Mouse (Mus musculus) thymus, postnatal 0 days (tissue): ENCODE measurements around the gene Smtn. TPM values are rescaled to one million over a fixed set of nuclear protein-coding genes. Genes with fewer than 3 reads are reported as not detected.

Experiments
- polyA plus RNA-seq: library from polyadenylated mRNA; unstranded; fragments of >200 nt; fragmentation: Nextera tagmentation; extraction: Ambion mirVana; gene quantifications from 2 replicates; pipeline ENCODE4 v1.2.1, GENCODE M21; 2015

Gene Smtn
- polyA plus RNA-seq, 1 experiment from 2014 or later: 13.4 TPM

Other genes with a start within 250 kb of the Smtn start
- gene Pik3ip1, start 210.2 kb downstream of the Smtn start, polyA plus RNA-seq: 90.2 and 94.4 TPM in 2 replicates
- 46.8 and 47.0 TPM in 2 replicates for gene Limk2, start 131.4 kb downstream of the Smtn start, polyA plus RNA-seq
- 17.2 and 17.4 TPM in 2 replicates for gene Rnf185, start 88.2 kb downstream of the Smtn start, polyA plus RNA-seq
- gene Pla2g3, start 52.3 kb downstream of the Smtn start, polyA plus RNA-seq: 0.90 TPM in 2 replicates
- gene Inpp5j, start 35.8 kb downstream of the Smtn start, polyA plus RNA-seq: 0.12 and 0.32 TPM in 2 replicates
- 16.3 and 17.6 TPM in 2 replicates for gene Selenom, start 25.9 kb downstream of the Smtn start, polyA plus RNA-seq
- 14.7 and 16.7 TPM in 2 replicates for gene Morc2a, start 108.6 kb upstream of the Smtn start, polyA plus RNA-seq